Mouse (Mus musculus): ENCODE measurements around the gene Sidt1.

GRCm38 (mm10) chr16:44237836-44238235 is 95.2 kb downstream of the Sidt1 start:
- TF ChIP-seq POLR2A (IDR thresholded peaks at IDR 0.05; ENCODE audit: control insufficient read depth in 1 of 2, insufficient read depth in 1 of 2, low read depth in 1 of 2, low read length in 2 of 2, poor library complexity in 1 of 2), result no peak
- TF ChIP-seq RAD21 (IDR thresholded peaks at IDR 0.05; ENCODE audit: low read depth, low read length), result no peak
- TF ChIP-seq TBP (IDR thresholded peaks at IDR 0.05; ENCODE audit: low read depth, low read length), result no peak
- no peak for TF ChIP-seq TCF12 (IDR thresholded peaks at IDR 0.05; ENCODE audit: low read depth, low read length)
- no peak for TF ChIP-seq CTCF (IDR thresholded peaks at IDR 0.05 in 2 of 3, conservative IDR thresholded peaks at IDR 0.05 in 1 of 3; ENCODE audit: control insufficient read depth in 1 of 3, insufficient read depth in 1 of 3, low read depth in 2 of 3, low read length in 3 of 3, poor library complexity in 1 of 3, severe bottlenecking in 1 of 3)
- no peak for TF ChIP-seq GATA1 (IDR thresholded peaks at IDR 0.05; ENCODE audit: low read depth, low read length)
- no peak for TF ChIP-seq EP300 (IDR thresholded peaks at IDR 0.05; ENCODE audit: low read depth in 1 of 2, low read length in 2 of 2)
